Mouse (Mus musculus) embryonic facial prominence, embryonic 11.5 days (tissue): Measurements from ENCODE around the gene Pabpn1. TPM values are rescaled to one million over a fixed set of nuclear protein-coding genes. Genes with fewer than 3 reads are reported as not detected.

Experiments
- ATAC-seq: fragments of 200-750 bp; cut with Nextera tagmentation; replicated peaks from 2 replicates; pipeline ENCODE4 v1.8.0; 2017; ENCODE audit warnings: low read depth; ENCODE audit not compliant: insufficient number of reproducible peaks, low FRiP score, low TSS enrichment
- DNase-seq: peaks from one replicate; pipeline ENCODE4 v3.0.0-alpha.2; 2015; ENCODE audit warnings: low spot score
- H3K27ac ChIP-seq: fragments of 300-500 bp; sonication (generic); replicated peaks from 2 replicates; pipeline ENCODE4 v1.5.1; 2014; ENCODE audit warnings: mild to moderate bottlenecking, low read depth, low read length, control low read depth
- H3K27me3 ChIP-seq: fragments of 300-500 bp; sonication (generic); 2 replicates; pipeline ENCODE4 v1.6.1; 2014; ENCODE audit warnings: mild to moderate bottlenecking, low read length, moderate library complexity, mixed read lengths; ENCODE audit not compliant: control insufficient read depth, insufficient read depth
- H3K36me3 ChIP-seq: fragments of 300-500 bp; sonication (generic); replicated peaks from 2 replicates; pipeline ENCODE4 v1.6.1; 2014; ENCODE audit warnings: low read depth, mild to moderate bottlenecking, low read length, moderate library complexity, mixed read lengths; ENCODE audit not compliant: control insufficient read depth, insufficient read depth
- H3K4me1 ChIP-seq: fragments of 300-500 bp; sonication (generic); 2 replicates; pipeline ENCODE4 v1.6.1; 2014; ENCODE audit warnings: low read length, mixed read lengths; ENCODE audit not compliant: control insufficient read depth, insufficient read depth
- H3K4me2 ChIP-seq: fragments of 300-500 bp; sonication (generic); 2 replicates; pipeline ENCODE4 v1.6.1; 2014; ENCODE audit warnings: low read depth, mild to moderate bottlenecking, control low read depth, low read length, moderate library complexity
- H3K4me3 ChIP-seq: fragments of 300-500 bp; sonication (generic); 2 replicates; pipeline ENCODE4 v1.5.1; 2014; ENCODE audit warnings: low read depth, low read length, control low read depth
- H3K9ac ChIP-seq: fragments of 300-500 bp; sonication (generic); replicated peaks from 2 replicates; pipeline ENCODE4 v1.6.1; 2014; ENCODE audit warnings: mild to moderate bottlenecking, control low read depth, low read length
- H3K9me3 ChIP-seq: fragments of 300-500 bp; sonication (generic); replicated peaks from 2 replicates; pipeline ENCODE4 v1.6.1; 2016; ENCODE audit warnings: mild to moderate bottlenecking, low read length, inconsistent platforms, mixed read lengths; ENCODE audit not compliant: control insufficient read depth
- WGBS: fragments of 180-500 bp; shearing (Covaris S2); extraction: QIAGEN DNeasy Blood & Tissue Kit; methylation state at CpG from one replicate; pipeline ENCODE4 v1.1.7; 2014; 5-methylcytosine and 5-hydroxymethylcytosine counted together
- polyA plus RNA-seq: library from polyadenylated mRNA; unstranded; fragments of >200 nt; fragmentation: Nextera tagmentation; extraction: Ambion mirVana; gene quantifications from 2 replicates; pipeline ENCODE4 v1.2.1, GENCODE M21; 2014

The Pabpn1 gene
- polyA plus RNA-seq, 1 experiment from 2014 or later = 167 TPM

DNA sequence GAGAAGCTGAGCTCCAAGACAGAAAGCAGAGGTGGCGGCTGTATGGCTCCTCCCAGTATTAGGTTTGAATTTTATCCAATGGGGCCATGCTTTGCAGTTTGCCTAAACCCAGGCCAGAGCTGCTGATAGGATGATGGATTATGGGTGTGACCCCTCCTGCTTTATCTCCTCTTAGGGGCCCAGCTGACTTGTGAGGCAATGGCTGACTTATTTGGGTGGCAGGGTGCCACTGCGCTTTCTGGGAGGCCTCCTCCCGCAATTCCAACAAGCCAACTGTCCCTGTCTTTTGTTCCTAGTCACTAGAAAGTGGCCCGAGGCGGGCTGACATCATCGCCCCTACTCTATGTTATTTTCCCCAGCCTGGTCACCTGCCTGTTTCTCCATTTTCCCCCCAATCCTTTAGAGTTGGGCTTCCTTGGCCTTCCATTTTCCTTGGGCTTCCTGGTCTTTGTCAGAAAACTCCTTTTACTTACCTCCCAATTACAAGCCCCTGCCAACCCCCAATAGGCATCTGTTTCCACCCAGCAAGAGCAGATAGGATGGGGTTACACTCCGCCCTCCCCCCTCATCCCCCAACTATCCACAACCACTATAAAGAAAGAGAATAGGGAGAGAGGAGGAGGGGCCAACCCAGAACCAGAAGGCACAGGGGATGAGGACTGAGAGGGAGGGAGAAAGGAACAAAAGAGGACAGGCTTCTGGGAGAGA lies 32.5 kb downstream of the Pabpn1 start:
- H3K9ac ChIP-seq = peak overlapping the region; percentile 98
- H3K4me2 ChIP-seq = peak overlapping the region; percentile 97
- peak overlapping the region; percentile 49 for H3K4me3 ChIP-seq
- WGBS = 11% methylated on average over 7 of the region's 7 CpGs
- peaks cover 11% of the 10 kb centered on the region for H3K4me1 ChIP-seq
- peaks cover 10% of the 10 kb centered on the region for H3K9me3 ChIP-seq
- no peaks in the 10 kb centered on the region for H3K27me3 ChIP-seq
- peak overlapping the region; percentile 99 for H3K27ac ChIP-seq
- H3K36me3 ChIP-seq = peaks cover 11% of the 10 kb centered on the region
- ATAC-seq = peak; percentile 65
- DNase-seq = peak; percentile 77

DNA sequence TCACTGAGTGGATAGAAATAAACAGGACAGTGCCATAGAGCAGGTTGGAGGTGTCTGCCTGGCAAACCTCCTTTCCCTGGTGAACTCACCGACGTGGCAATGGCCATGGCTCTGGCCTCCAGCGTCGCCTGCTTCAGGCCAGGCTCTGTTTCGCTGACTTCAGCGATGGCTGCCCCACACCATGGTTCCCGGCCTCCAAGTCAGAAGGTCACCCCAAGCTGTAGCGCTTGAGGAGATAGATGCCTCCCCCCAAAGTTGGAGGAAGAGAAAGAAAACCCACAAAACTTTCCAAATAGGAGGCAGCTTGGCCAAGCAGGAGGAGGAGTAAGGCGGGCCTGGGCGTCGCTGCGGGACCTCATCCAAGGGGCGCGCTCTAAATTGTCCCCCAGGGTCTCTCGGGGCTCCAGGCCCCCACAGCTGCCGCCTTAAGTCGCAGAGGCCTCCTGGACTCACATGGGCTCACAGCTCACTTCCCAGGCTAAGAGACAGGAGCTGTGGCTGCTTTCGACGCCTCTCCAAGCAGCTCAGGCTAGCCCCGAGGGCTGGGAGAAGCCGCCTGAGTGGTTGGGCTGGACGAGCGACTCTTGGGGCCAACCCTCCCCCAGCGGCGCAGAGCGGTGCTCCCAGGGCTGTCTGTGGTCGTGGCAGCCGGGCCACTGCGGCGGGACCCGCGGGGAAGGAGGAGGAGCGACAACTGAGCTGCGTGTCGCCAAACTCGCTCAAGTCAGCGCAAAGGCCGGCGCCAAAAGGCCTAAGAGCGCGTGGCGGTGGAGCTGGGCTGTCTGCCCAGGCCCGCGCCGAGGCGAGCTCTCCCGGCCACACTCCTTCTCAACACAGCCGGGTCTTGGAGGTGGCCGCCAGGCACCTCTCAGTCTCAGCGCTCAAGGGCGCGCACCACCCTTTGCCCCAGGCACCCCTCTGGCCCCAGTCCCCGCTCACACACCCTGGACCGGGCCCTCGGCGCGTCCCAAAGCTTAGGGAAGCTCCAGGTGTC lies 33.3 kb downstream of the Pabpn1 start, which contains the start of gene Efs:
Gene Efs, minus strand, starts transcription at position 778 of the 994 bp plus-strand sequence.
- Histone ChIP-seq H3K36me3 (peaks cover 9% of the 10 kb centered on the region), H3K4me2 (peak within 1 kb of the TSS; percentile 97), H3K27me3 (no peaks in the 10 kb centered on the region), H3K4me1 (peaks cover 11% of the 10 kb centered on the region), H3K4me3 (peak within 1 kb of the TSS; percentile 49), H3K9ac (peak within 1 kb of the TSS; percentile 98), H3K27ac (peak within 1 kb of the TSS; percentile 99), H3K9me3 (peaks cover 10% of the 10 kb centered on the region)
- DNase-seq (peak; percentile 75), ATAC-seq (peak; percentile 75)
- WGBS = under 1% methylated on average over 57 of the region's 57 CpGs

GRCm38 (mm10) chr14:54926401-54927158 lies 34.3 kb downstream of the Pabpn1 start:
- peak overlapping the region; percentile 99 for H3K27ac ChIP-seq
- H3K4me3 ChIP-seq = peak overlapping the region; percentile 49
- H3K9me3 ChIP-seq = peaks cover under 1% of the 10 kb centered on the region; the same call in 1 of the 2 replicates
- no peaks in the 10 kb centered on the region for H3K27me3 ChIP-seq
- peaks cover under 1% of the 10 kb centered on the region; the same call in 1 of the 2 replicates for H3K36me3 ChIP-seq
- H3K4me1 ChIP-seq = peaks cover 11% of the 10 kb centered on the region
- ATAC-seq (peak; percentile 82), DNase-seq (peak; percentile 92)
- H3K9ac ChIP-seq = peak overlapping the region; percentile 98
- under 1% methylated on average over 42 of the region's 58 CpGs for WGBS
- H3K4me2 ChIP-seq = peak overlapping the region; percentile 97

DNA sequence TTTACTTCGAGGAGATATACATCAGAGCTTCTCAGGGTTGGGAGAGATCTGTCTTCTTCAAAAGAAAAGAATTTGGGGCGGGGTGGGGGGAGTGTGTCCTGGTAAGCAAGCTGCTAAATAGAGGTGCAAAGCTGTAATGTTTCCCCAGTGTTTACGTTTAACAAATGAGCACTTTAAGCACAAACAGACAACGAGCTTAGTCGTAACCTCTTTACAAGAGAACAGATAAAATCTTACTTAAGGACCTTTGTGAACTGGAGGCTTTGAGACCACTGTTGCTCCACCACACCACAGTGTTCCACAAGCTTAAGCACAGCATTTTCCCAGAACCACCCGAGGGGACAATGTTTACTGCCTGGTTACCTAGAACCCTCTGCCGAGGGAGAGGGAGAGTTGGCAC lies 35.0 kb downstream of the Pabpn1 start:
- 15% methylated on average over 7 of the region's 7 CpGs for WGBS
- Histone ChIP-seq H3K4me2 (peak overlapping the region; percentile 97), H3K9me3 (no peaks in the 10 kb centered on the region), H3K36me3 (no peaks in the 10 kb centered on the region; the same call in 1 of the 2 replicates), H3K4me1 (peaks cover 11% of the 10 kb centered on the region), H3K4me3 (peak overlapping the region; percentile 49), H3K27ac (peak overlapping the region; percentile 99), H3K27me3 (no peaks in the 10 kb centered on the region), H3K9ac (peak overlapping the region; percentile 98)
- ATAC-seq (no peak), DNase-seq (no peak)

DNA sequence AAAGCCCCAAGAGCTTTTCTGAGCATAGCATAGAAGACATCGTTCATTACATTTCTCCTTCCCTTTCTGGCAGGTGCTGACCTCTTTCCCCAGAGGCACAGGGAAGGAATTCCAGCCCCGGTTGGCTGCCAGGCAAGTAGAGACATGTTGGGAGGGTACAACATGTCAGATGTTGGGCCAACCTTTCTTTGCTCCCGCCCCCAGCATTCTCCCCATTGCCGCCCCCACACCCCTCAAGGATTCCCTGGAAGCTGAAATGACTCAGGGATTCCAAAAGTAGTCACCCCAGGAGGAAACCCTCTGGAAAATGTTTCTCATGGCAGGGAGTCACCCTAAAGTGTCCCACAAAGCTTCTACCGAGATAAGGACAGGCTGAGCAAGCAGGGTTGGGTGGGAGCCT lies 37.5 kb downstream of the Pabpn1 start:
- H3K4me2 ChIP-seq = no peak overlapping the region
- ATAC-seq (no peak), DNase-seq (no peak)
- H3K9me3 ChIP-seq = no peaks in the 10 kb centered on the region
- WGBS = 67% methylated on average over 5 of the region's 5 CpGs
- no peak overlapping the region for H3K9ac ChIP-seq
- no peaks in the 10 kb centered on the region for H3K27me3 ChIP-seq
- peaks cover 9% of the 10 kb centered on the region for H3K4me1 ChIP-seq
- no peak overlapping the region for H3K27ac ChIP-seq
- no peak overlapping the region for H3K4me3 ChIP-seq
- no peaks in the 10 kb centered on the region for H3K36me3 ChIP-seq

- no peak overlapping the region for H3K4me3 ChIP-seq
- no peak for DNase-seq
- H3K27me3 ChIP-seq = no peaks in the 10 kb centered on the region
- H3K4me2 ChIP-seq = no peak overlapping the region
- ATAC-seq = no peak
- H3K36me3 ChIP-seq = no peaks in the 10 kb centered on the region
- H3K27ac ChIP-seq = no peak overlapping the region
- no peaks in the 10 kb centered on the region for H3K9me3 ChIP-seq
- H3K9ac ChIP-seq = no peak overlapping the region
- 28% methylated on average over 2 of the region's 2 CpGs for WGBS
- peaks cover 5% of the 10 kb centered on the region for H3K4me1 ChIP-seq
Observed at GRCm38 (mm10) chr14:54930431-54930830, 38.1 kb downstream of the Pabpn1 start.

GRCm38 (mm10) chr14:54932645-54933150 lies 40.4 kb downstream of the Pabpn1 start, which contains the start of gene Il25:
Il25 (plus strand) TSS chr14:54932695.
- 37% methylated on average over 6 of the region's 6 CpGs for WGBS
- Histone ChIP-seq H3K9ac (0 out of 2 replicates have a peak within 1 kb of the TSS, but pooled peaks have one; percentile 6), H3K36me3 (no peaks in the 10 kb centered on the region), H3K4me2 (no peak within 1 kb of the TSS), H3K4me3 (no peak within 1 kb of the TSS), H3K4me1 (peaks cover 8% of the 10 kb centered on the region; the same call in 1 of the 2 replicates), H3K9me3 (no peaks in the 10 kb centered on the region), H3K27me3 (no peaks in the 10 kb centered on the region), H3K27ac (no peak within 1 kb of the TSS)
- no peak for DNase-seq
- no peak for ATAC-seq
